Mouse (Mus musculus): ENCODE results near the gene Enpp6. TPM values are rescaled to one million over a fixed set of nuclear protein-coding genes. Genes with fewer than 3 reads are reported as not detected.
A peak's percentile ranks its signal among the peaks of the same experiment; 100 is the strongest.

The Enpp6 gene
- total RNA-seq, 1 experiment from 2014 or later = not detected

DNA sequence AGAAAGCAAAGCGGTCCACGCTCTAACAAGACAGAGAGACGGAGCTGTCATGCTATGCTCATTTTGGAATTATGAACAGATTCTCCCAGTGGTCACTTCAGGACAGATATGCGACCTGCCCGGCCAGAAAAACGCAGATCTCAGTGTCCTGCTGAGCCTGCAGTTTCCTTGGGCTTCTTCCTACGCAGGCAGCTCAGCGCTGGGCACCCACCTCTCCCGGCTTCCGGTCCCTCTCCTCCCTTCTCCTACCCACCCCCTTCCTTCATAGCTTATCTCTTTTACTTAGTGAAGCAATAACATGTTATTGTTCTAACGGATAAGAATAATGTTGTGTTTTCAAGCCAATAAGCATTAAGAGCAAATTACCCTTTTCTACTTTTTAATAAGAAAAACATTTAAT lies 2.0 kb upstream of the Enpp6 start:
- no peak for ATAC-seq (replicated peaks in 1 of 2; ENCODE audit: insufficient read depth in 1 of 2, low FRiP score in 2 of 2, low TSS enrichment in 1 of 2, low read depth in 1 of 2, poor library complexity in 2 of 2, severe bottlenecking in 2 of 2)

- ATAC-seq (replicated peaks in 1 of 2; ENCODE audit: insufficient read depth in 1 of 2, low FRiP score in 2 of 2, low TSS enrichment in 1 of 2, low read depth in 1 of 2, poor library complexity in 2 of 2, severe bottlenecking in 2 of 2) = no peak
Observed at GRCm38 (mm10) chr8:46988366-46988765, 1.7 kb downstream of the Enpp6 start.

DNA sequence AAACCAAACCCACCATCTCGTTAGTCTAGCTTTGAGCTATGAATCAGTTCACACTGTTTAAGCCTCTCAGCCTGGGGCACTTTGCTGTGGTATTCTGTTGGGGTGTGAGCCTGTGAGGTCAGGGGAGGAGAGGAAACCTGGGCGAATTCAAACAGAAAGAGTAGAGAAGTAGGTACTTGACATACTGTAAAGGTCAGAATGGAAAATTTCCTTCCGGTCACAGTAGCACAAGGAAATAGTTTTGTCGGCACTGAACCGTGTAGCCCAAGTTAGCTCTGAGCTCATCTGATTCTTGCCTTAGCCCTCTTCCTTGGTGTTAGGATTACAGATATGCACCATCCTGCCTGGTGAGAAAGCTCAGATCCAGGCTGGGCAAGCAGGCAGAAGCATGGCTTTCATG lies 4.4 kb downstream of the Enpp6 start:
- no peak for ATAC-seq (replicated peaks in 1 of 2; ENCODE audit: insufficient read depth in 1 of 2, low FRiP score in 2 of 2, low TSS enrichment in 1 of 2, low read depth in 1 of 2, poor library complexity in 2 of 2, severe bottlenecking in 2 of 2)

DNA sequence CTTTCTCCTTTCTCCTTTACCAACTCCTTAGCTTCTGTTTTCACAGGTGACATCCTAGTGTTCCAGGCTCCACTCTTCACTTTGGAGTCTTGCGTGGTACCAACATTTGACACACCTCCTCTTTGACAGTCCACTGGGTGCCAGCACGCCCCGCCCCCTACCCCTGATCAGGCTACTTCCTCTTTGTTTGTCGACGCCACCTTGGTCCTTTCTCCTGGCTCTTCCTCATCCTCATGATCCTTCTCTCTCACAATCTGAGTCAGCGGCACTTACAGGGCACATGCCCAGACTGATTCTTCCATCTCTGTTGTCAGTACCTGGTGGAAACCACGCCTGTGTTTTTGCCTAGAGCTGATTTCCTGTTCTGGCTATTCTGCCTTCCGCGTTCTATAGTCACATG lies 5.9 kb downstream of the Enpp6 start:
- ATAC-seq (replicated peaks in 1 of 2; ENCODE audit: insufficient read depth in 1 of 2, low FRiP score in 2 of 2, low TSS enrichment in 1 of 2, low read depth in 1 of 2, poor library complexity in 2 of 2, severe bottlenecking in 2 of 2) = peak; percentile 42 to 56

DNA sequence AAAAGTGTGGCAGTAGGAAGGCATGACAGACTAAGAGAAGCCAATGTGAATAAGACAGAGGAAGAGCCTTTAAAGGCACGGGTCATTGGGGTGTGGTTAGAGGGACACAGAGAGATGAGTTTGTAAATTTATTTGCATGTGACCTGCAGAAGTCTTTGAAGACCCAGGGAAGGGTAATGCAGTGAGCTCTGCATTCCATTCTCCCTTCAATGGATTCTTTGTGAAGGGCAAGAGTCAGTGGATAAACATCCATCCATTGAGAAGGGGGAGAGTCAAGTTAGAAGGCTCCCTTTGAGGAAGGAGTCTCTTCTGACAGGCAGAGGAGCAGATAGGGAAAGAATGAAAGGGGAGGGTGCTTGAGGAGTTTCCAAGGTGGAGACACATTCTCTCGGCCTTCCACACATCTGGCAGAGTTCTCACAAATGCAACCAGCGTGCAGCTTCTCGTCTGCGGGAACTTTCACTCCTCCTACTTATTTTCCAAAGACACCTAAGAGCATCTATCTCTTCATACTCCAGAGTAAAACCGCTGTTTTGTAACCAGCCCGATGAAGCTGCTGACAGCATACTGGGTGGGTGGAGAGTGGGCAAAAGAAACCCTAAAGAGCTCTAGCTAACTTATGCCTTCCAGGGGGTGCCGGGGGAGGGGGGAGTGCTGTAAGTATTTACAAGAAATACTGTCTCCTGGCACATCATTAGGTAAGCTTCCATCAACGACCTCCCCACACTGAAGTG lies 9.4 kb downstream of the Enpp6 start:
- ATAC-seq (replicated peaks in 1 of 2; ENCODE audit: insufficient read depth in 1 of 2, low FRiP score in 2 of 2, low TSS enrichment in 1 of 2, low read depth in 1 of 2, poor library complexity in 2 of 2, severe bottlenecking in 2 of 2) = no peak

- ATAC-seq (replicated peaks in 1 of 2; ENCODE audit: insufficient read depth in 1 of 2, low FRiP score in 2 of 2, low TSS enrichment in 1 of 2, low read depth in 1 of 2, poor library complexity in 2 of 2, severe bottlenecking in 2 of 2) = no peak
Observed at GRCm38 (mm10) chr8:47005676-47006075, 19.0 kb downstream of the Enpp6 start.

DNA sequence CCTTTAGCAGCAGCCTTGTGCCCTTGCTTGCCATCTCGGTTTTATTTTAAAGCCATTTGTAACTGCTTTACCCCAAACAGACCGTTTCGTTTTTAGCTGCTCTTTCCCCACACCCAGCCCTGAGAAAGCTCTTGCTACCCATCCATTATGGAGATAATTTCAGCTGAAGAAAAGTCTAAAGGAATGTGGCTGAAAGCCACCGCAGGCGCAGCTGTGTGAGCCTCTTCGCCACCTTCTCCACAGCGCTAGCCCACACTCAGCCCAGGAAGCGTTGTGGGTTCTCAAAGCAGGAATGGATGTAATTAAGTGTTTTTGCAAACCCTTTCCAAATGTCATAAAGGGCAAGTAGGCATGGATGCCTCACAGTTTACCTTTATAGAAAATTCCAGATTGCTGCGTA lies 20.1 kb downstream of the Enpp6 start:
- ATAC-seq (replicated peaks in 1 of 2; ENCODE audit: insufficient read depth in 1 of 2, low FRiP score in 2 of 2, low TSS enrichment in 1 of 2, low read depth in 1 of 2, poor library complexity in 2 of 2, severe bottlenecking in 2 of 2) = 0 out of 4 replicates have a peak, but pooled peaks of 1 of the 2 experiments have one; percentile 22

- ATAC-seq (replicated peaks in 1 of 2; ENCODE audit: insufficient read depth in 1 of 2, low FRiP score in 2 of 2, low TSS enrichment in 1 of 2, low read depth in 1 of 2, poor library complexity in 2 of 2, severe bottlenecking in 2 of 2) = peak; percentile 56 to 66
Observed at GRCm38 (mm10) chr8:47008220-47008773, 21.6 kb downstream of the Enpp6 start.

- ATAC-seq (replicated peaks in 1 of 2; ENCODE audit: insufficient read depth in 1 of 2, low FRiP score in 2 of 2, low TSS enrichment in 1 of 2, low read depth in 1 of 2, poor library complexity in 2 of 2, severe bottlenecking in 2 of 2) = peak; percentile 73 to 86; a peak in 3 of 4 replicates
Observed at GRCm38 (mm10) chr8:47016268-47016946, 29.7 kb downstream of the Enpp6 start.

- no peak for ATAC-seq (replicated peaks in 1 of 2; ENCODE audit: insufficient read depth in 1 of 2, low FRiP score in 2 of 2, low TSS enrichment in 1 of 2, low read depth in 1 of 2, poor library complexity in 2 of 2, severe bottlenecking in 2 of 2)
Observed at GRCm38 (mm10) chr8:47021135-47021555, 34.5 kb downstream of the Enpp6 start.

DNA sequence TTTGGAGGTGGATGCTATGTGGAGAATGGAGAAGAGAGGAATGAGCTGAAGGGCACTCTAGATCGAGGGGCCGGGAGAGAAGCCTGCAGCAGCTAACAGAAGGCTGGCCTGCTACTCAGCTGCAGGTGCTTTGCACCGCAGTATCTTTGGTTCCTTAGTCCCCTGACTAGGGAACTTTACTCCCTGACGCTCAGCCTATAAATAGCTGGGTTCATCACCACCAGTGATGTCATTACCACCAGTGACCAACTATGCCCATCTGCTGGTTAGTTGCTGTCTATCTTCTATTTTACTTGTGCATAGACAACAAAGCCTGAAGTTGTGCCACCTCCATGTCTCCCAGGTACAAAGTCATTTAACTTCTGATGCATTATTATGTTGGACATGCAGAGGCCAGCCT lies 37.9 kb downstream of the Enpp6 start:
- ATAC-seq (replicated peaks in 1 of 2; ENCODE audit: insufficient read depth in 1 of 2, low FRiP score in 2 of 2, low TSS enrichment in 1 of 2, low read depth in 1 of 2, poor library complexity in 2 of 2, severe bottlenecking in 2 of 2) = no peak

DNA sequence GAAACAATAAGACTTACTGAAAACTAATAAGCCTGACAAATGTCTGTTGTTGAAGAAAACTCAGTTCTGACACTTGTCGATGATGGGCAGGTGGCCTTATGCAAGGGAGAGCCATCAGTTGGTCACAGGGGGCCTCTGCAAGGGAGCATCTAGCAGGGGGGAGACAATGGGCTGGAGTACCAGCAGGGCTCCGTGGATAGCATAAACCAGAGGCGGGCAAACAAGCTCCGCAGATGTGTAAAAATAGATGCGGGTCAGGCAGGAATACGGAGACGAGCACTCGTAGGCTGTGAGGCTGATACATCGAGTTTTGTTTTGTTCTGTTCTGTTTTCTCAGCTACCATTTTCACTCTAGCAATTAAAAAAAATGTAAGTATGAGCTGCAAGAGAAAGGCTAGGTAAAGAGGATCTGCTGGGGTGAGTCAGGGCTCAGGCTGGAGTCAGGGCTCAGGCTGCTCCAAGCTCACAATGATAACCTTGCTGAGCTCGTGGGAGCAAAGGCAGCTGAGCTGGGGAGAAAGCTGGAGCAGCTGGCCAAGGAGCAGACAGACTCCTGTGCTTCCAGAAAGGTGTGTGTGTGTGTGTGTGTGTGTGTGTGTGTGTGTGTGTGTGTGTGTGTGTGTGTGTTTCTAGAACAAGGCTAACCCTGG lies 40.3 kb downstream of the Enpp6 start:
- ATAC-seq (replicated peaks in 1 of 2; ENCODE audit: insufficient read depth in 1 of 2, low FRiP score in 2 of 2, low TSS enrichment in 1 of 2, low read depth in 1 of 2, poor library complexity in 2 of 2, severe bottlenecking in 2 of 2) = no peak

- ATAC-seq (replicated peaks in 1 of 2; ENCODE audit: insufficient read depth in 1 of 2, low FRiP score in 2 of 2, low TSS enrichment in 1 of 2, low read depth in 1 of 2, poor library complexity in 2 of 2, severe bottlenecking in 2 of 2) = no peak
Observed at GRCm38 (mm10) chr8:47028474-47028873, 41.8 kb downstream of the Enpp6 start.

GRCm38 (mm10) chr8:47030321-47030720 lies 43.6 kb downstream of the Enpp6 start:
- no peak for ATAC-seq (replicated peaks in 1 of 2; ENCODE audit: insufficient read depth in 1 of 2, low FRiP score in 2 of 2, low TSS enrichment in 1 of 2, low read depth in 1 of 2, poor library complexity in 2 of 2, severe bottlenecking in 2 of 2)

- no peak for ATAC-seq (replicated peaks in 1 of 2; ENCODE audit: insufficient read depth in 1 of 2, low FRiP score in 2 of 2, low TSS enrichment in 1 of 2, low read depth in 1 of 2, poor library complexity in 2 of 2, severe bottlenecking in 2 of 2)
Observed at GRCm38 (mm10) chr8:47032081-47032480, 45.4 kb downstream of the Enpp6 start.

DNA sequence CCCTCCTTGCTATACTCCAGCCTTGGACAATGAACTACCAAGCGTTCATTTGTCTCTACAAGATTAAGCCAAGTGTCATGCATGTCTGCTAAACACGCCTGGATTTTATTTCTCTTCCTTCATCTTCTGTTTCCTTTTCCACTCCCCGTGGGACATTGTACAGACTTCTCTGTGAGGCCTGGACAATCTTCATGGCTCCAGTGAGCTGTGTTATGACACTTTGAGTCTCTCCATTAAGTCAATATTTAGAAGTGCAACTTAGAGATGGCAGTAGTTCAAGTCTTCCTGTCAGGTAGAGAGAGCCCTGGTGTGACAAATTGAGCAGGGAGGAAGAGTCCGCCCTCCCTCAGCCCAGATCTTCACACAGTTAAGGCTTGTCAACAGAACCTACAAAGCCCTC lies 47.3 kb downstream of the Enpp6 start:
- no peak for ATAC-seq (replicated peaks in 1 of 2; ENCODE audit: insufficient read depth in 1 of 2, low FRiP score in 2 of 2, low TSS enrichment in 1 of 2, low read depth in 1 of 2, poor library complexity in 2 of 2, severe bottlenecking in 2 of 2)

- no peak; a peak in 1 of 4 replicates for ATAC-seq (replicated peaks in 1 of 2; ENCODE audit: insufficient read depth in 1 of 2, low FRiP score in 2 of 2, low TSS enrichment in 1 of 2, low read depth in 1 of 2, poor library complexity in 2 of 2, severe bottlenecking in 2 of 2)
Observed at GRCm38 (mm10) chr8:47036501-47036900, 49.8 kb downstream of the Enpp6 start.

DNA sequence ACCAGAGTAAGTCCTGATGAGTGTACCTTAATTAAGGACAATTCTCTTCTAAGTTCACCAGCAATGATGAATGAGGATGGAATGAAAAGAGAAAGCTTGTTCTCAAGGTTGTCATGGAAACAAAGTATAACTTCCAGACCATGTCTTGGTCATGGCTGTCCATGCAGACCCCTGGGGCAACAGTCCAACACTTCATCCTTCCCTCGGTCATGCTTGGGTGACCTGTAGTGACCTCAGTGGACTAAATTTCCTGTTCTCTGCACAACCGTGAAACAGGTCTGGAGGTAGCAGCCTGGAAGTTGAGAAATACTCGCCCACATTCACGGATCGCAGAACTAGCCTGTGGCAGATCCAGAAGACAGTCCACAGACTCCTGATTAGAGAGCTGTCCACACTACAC lies 50.7 kb downstream of the Enpp6 start:
- no peak for ATAC-seq (replicated peaks in 1 of 2; ENCODE audit: insufficient read depth in 1 of 2, low FRiP score in 2 of 2, low TSS enrichment in 1 of 2, low read depth in 1 of 2, poor library complexity in 2 of 2, severe bottlenecking in 2 of 2)

Measured in hematopoietic stem cell, adult 5-6 weeks (primary cell).